Mouse (Mus musculus) lung, embryonic 16.5 days (tissue): ENCODE measurements around the gene Pitpnb. TPM values are rescaled to one million over a fixed set of nuclear protein-coding genes. Genes with fewer than 3 reads are reported as not detected.

Source experiments
- ATAC-seq: fragments of 200-750 bp; cut with Nextera tagmentation; 2 replicates; pipeline ENCODE4 v1.8.0; 2017; ENCODE audit warnings: low read depth, mild to moderate bottlenecking, moderate library complexity
- H3K27ac ChIP-seq: fragments of 300-500 bp; sonication (generic); 2 replicates; pipeline ENCODE4 v1.5.1; 2014; ENCODE audit warnings: mild to moderate bottlenecking, control low read depth, low read length
- H3K27me3 ChIP-seq: fragments of 300-500 bp; sonication (generic); 2 replicates; pipeline ENCODE4 v1.6.1; 2014; ENCODE audit warnings: low read depth, low read length, mixed read lengths; ENCODE audit not compliant: control insufficient read depth, insufficient read depth
- H3K36me3 ChIP-seq: fragments of 300-500 bp; sonication (generic); 2 replicates; pipeline ENCODE4 v1.6.1; 2014; ENCODE audit warnings: low read length; ENCODE audit not compliant: control insufficient read depth, insufficient read depth
- H3K4me1 ChIP-seq: fragments of 300-500 bp; sonication (generic); replicated peaks from 2 replicates; pipeline ENCODE4 v1.6.1; 2014; ENCODE audit warnings: low read length, mixed read lengths; ENCODE audit not compliant: control insufficient read depth, insufficient read depth
- H3K4me2 ChIP-seq: fragments of 300-500 bp; sonication (generic); 2 replicates; pipeline ENCODE4 v1.6.1; 2014; ENCODE audit warnings: low read depth, low read length, control low read depth
- H3K4me3 ChIP-seq: fragments of 300-500 bp; sonication (generic); 2 replicates; pipeline ENCODE4 v1.5.1; 2014; ENCODE audit warnings: mild to moderate bottlenecking, low read length, control low read depth
- H3K9ac ChIP-seq: fragments of 300-500 bp; sonication (generic); 2 replicates; pipeline ENCODE4 v1.6.1; 2014; ENCODE audit warnings: low read length, control low read depth
- H3K9me3 ChIP-seq: fragments of 300-500 bp; sonication (generic); 2 replicates; pipeline ENCODE4 v1.6.1; 2016; ENCODE audit warnings: low read length; ENCODE audit not compliant: control insufficient read depth
- WGBS: fragments of 180-500 bp; shearing (Covaris S2); extraction: QIAGEN DNeasy Blood & Tissue Kit; methylation state at CpG from one replicate; pipeline ENCODE4 v1.1.7; 2014; 5-methylcytosine and 5-hydroxymethylcytosine counted together
- polyA plus RNA-seq: library from polyadenylated mRNA; unstranded; fragments of >200 nt; fragmentation: Nextera tagmentation; extraction: Ambion mirVana; gene quantifications from 2 replicates; pipeline ENCODE4 v1.2.1, GENCODE M21; 2015

Pitpnb gene
- polyA plus RNA-seq, 1 experiment from 2014 or later: 104 TPM

GRCm38 (mm10) chr5:111301736-111302135 lies 28.8 kb upstream of the Pitpnb start:
- Histone ChIP-seq H3K9ac (no peak overlapping the region), H3K27ac (no peak overlapping the region), H3K4me1 (no peaks in the 10 kb centered on the region), H3K27me3 (no peaks in the 10 kb centered on the region), H3K4me2 (no peak overlapping the region), H3K4me3 (no peak overlapping the region), H3K36me3 (no peaks in the 10 kb centered on the region), H3K9me3 (no peaks in the 10 kb centered on the region)
- no peak for ATAC-seq
- WGBS: 69% methylated on average over 7 of the region's 7 CpGs

- Histone ChIP-seq H3K9ac (no peak overlapping the region), H3K4me1 (no peaks in the 10 kb centered on the region), H3K4me3 (no peak overlapping the region), H3K27me3 (no peaks in the 10 kb centered on the region), H3K27ac (no peak overlapping the region), H3K4me2 (no peak overlapping the region), H3K9me3 (no peaks in the 10 kb centered on the region), H3K36me3 (no peaks in the 10 kb centered on the region)
- WGBS: 85% methylated on average over 3 of the region's 3 CpGs
- ATAC-seq: no peak
Measured at GRCm38 (mm10) chr5:111304730-111305129, 25.8 kb upstream of the Pitpnb start.

GRCm38 (mm10) chr5:111310185-111310584 lies 20.4 kb upstream of the Pitpnb start:
- no peaks in the 10 kb centered on the region for H3K27me3 ChIP-seq
- H3K9me3 ChIP-seq: peaks cover 5% of the 10 kb centered on the region; the same call in 1 of the 2 replicates
- H3K27ac ChIP-seq: no peak overlapping the region
- H3K4me3 ChIP-seq: no peak overlapping the region
- H3K36me3 ChIP-seq: no peaks in the 10 kb centered on the region
- peak; percentile 38; the same call in 1 of the 2 replicates for ATAC-seq
- 55% methylated on average over 6 of the region's 6 CpGs for WGBS
- no peak overlapping the region for H3K9ac ChIP-seq
- H3K4me2 ChIP-seq: no peak overlapping the region
- no peaks in the 10 kb centered on the region for H3K4me1 ChIP-seq

GRCm38 (mm10) chr5:111313833-111314232 lies 16.7 kb upstream of the Pitpnb start:
- WGBS: 83% methylated on average over 9 of the region's 9 CpGs
- Histone ChIP-seq H3K4me1 (no peaks in the 10 kb centered on the region), H3K4me3 (no peak overlapping the region), H3K27ac (no peak overlapping the region), H3K9me3 (peaks cover 5% of the 10 kb centered on the region; the same call in 1 of the 2 replicates), H3K4me2 (no peak overlapping the region), H3K36me3 (no peaks in the 10 kb centered on the region), H3K27me3 (no peaks in the 10 kb centered on the region), H3K9ac (no peak overlapping the region)
- ATAC-seq: no peak

GRCm38 (mm10) chr5:111315061-111315460 lies 15.5 kb upstream of the Pitpnb start:
- ATAC-seq: no peak
- Histone ChIP-seq H3K4me2 (no peak overlapping the region), H3K27me3 (no peaks in the 10 kb centered on the region), H3K36me3 (no peaks in the 10 kb centered on the region), H3K9me3 (peaks cover 5% of the 10 kb centered on the region; the same call in 1 of the 2 replicates), H3K9ac (no peak overlapping the region), H3K4me1 (no peaks in the 10 kb centered on the region), H3K4me3 (no peak overlapping the region), H3K27ac (no peak overlapping the region)
- 85% methylated on average over 6 of the region's 6 CpGs for WGBS

GRCm38 (mm10) chr5:111317526-111317925 lies 13.0 kb upstream of the Pitpnb start:
- Histone ChIP-seq H3K9ac (no peak overlapping the region), H3K36me3 (no peaks in the 10 kb centered on the region), H3K27ac (no peak overlapping the region), H3K4me3 (no peak overlapping the region), H3K27me3 (no peaks in the 10 kb centered on the region), H3K4me1 (no peaks in the 10 kb centered on the region), H3K9me3 (peaks cover 5% of the 10 kb centered on the region; the same call in 1 of the 2 replicates), H3K4me2 (no peak overlapping the region)
- no peak for ATAC-seq
- WGBS: 63% methylated on average over 3 of the region's 3 CpGs

GRCm38 (mm10) chr5:111318946-111319345 lies 11.6 kb upstream of the Pitpnb start:
- no peak overlapping the region for H3K4me2 ChIP-seq
- 21% methylated on average over 1 of the region's 1 CpGs for WGBS
- ATAC-seq: no peak

GRCm38 (mm10) chr5:111325813-111326212 lies 4.8 kb upstream of the Pitpnb start:
- Histone ChIP-seq H3K9me3 (no peaks in the 10 kb centered on the region), H3K27me3 (no peaks in the 10 kb centered on the region), H3K9ac (no peak overlapping the region), H3K36me3 (no peaks in the 10 kb centered on the region), H3K4me2 (no peak overlapping the region), H3K4me1 (no peaks in the 10 kb centered on the region; the same call in 1 of the 2 replicates), H3K4me3 (no peak overlapping the region), H3K27ac (no peak overlapping the region)
- ATAC-seq: no peak
- 9% methylated on average over 1 of the region's 1 CpGs for WGBS

More at GRCm38 (mm10) chr5:111318946-111319345, 11.6 kb upstream of the Pitpnb start:
- no peak overlapping the region for H3K27ac ChIP-seq
- H3K4me3 ChIP-seq: no peak overlapping the region
- peaks cover 1% of the 10 kb centered on the region; the same call in 1 of the 2 replicates for H3K9me3 ChIP-seq
- H3K9ac ChIP-seq: no peak overlapping the region
- H3K36me3 ChIP-seq: no peaks in the 10 kb centered on the region
- no peaks in the 10 kb centered on the region for H3K4me1 ChIP-seq
- H3K27me3 ChIP-seq: no peaks in the 10 kb centered on the region

- Histone ChIP-seq H3K4me3 (no peak overlapping the region), H3K9me3 (no peaks in the 10 kb centered on the region), H3K4me1 (peaks cover 10% of the 10 kb centered on the region), H3K9ac (no peak overlapping the region), H3K27me3 (no peaks in the 10 kb centered on the region), H3K27ac (no peak overlapping the region), H3K4me2 (no peak overlapping the region), H3K36me3 (no peaks in the 10 kb centered on the region)
- ATAC-seq: no peak
- 61% methylated on average over 7 of the region's 7 CpGs for WGBS
Measured at GRCm38 (mm10) chr5:111327420-111327819, 3.1 kb upstream of the Pitpnb start.
